Mouse (Mus musculus) intestine, embryonic 15.5 days (tissue): ENCODE measurements around the gene Ddx3y. TPM values are rescaled to one million over a fixed set of nuclear protein-coding genes. Genes with fewer than 3 reads are reported as not detected.

ENCODE experiments used
- ATAC-seq: fragments of 200-750 bp; cut with Nextera tagmentation; 2 replicates; pipeline ENCODE4 v1.8.0; 2017; ENCODE audit warnings: moderate TSS enrichment, moderate library complexity
- H3K27ac ChIP-seq: fragments of 300-500 bp; sonication (generic); 2 replicates; pipeline ENCODE4 v1.5.1; 2015; ENCODE audit warnings: mild to moderate bottlenecking, inconsistent platforms
- H3K27me3 ChIP-seq: fragments of 300-500 bp; sonication (generic); replicated peaks from 2 replicates; pipeline ENCODE4 v1.6.1; 2015; ENCODE audit warnings: inconsistent platforms
- H3K36me3 ChIP-seq: fragments of 300-500 bp; sonication (generic); 2 replicates; pipeline ENCODE4 v1.6.1; 2015; ENCODE audit warnings: inconsistent platforms
- H3K4me1 ChIP-seq: fragments of 300-500 bp; sonication (generic); replicated peaks from 2 replicates; pipeline ENCODE4 v1.6.1; 2015; ENCODE audit warnings: inconsistent platforms
- H3K4me2 ChIP-seq: fragments of 300-500 bp; sonication (generic); replicated peaks from 2 replicates; pipeline ENCODE4 v1.6.1; 2015; ENCODE audit warnings: mild to moderate bottlenecking, inconsistent platforms
- H3K4me3 ChIP-seq: fragments of 300-500 bp; sonication (generic); replicated peaks from 2 replicates; pipeline ENCODE4 v1.5.1; 2015; ENCODE audit warnings: inconsistent platforms
- H3K9ac ChIP-seq: fragments of 300-500 bp; sonication (generic); 2 replicates; pipeline ENCODE4 v1.6.1; 2015; ENCODE audit warnings: inconsistent platforms
- H3K9me3 ChIP-seq: fragments of 300-500 bp; sonication (generic); 2 replicates; pipeline ENCODE4 v1.6.1; 2016; ENCODE audit warnings: inconsistent platforms
- WGBS: fragments of 180-500 bp; shearing (Covaris S2); methylation state at CpG from one replicate; pipeline ENCODE4 v1.1.7; 2015; 5-methylcytosine and 5-hydroxymethylcytosine counted together
- polyA plus RNA-seq: library from polyadenylated mRNA; unstranded; fragments of >200 nt; fragmentation: Nextera tagmentation; extraction: Ambion mirVana; gene quantifications from 2 replicates; pipeline ENCODE4 v1.2.1, GENCODE M21; 2015

Gene Ddx3y
- polyA plus RNA-seq: 21.0 and 24.6 TPM in 2 replicates

- 2% methylated on average over 30 of the region's 31 CpGs for WGBS
- peak within 1 kb of the TSS; percentile 34 for H3K4me3 ChIP-seq
- no peaks in the 10 kb centered on the region for H3K4me1 ChIP-seq
- no peaks in the 10 kb centered on the region for H3K27me3 ChIP-seq
- H3K36me3 ChIP-seq: no peaks in the 10 kb centered on the region
- no peak within 1 kb of the TSS for H3K9ac ChIP-seq
- H3K4me2 ChIP-seq: no peak within 1 kb of the TSS
- no peaks in the 10 kb centered on the region for H3K9me3 ChIP-seq
- peak; percentile 95 for ATAC-seq
- H3K27ac ChIP-seq: 0 out of 2 replicates have a peak within 1 kb of the TSS, but pooled peaks have one; percentile 17
These were observed at the start of gene Ddx3y for GRCm38 (mm10) chrY:1286171-1286795. Ddx3y (minus strand) TSS chrY:1286629.

GRCm38 (mm10) chrY:1293708-1294107 is 7.3 kb upstream of the Ddx3y start:
- Histone ChIP-seq H3K9me3 (no peaks in the 10 kb centered on the region), H3K4me2 (no peak overlapping the region), H3K4me1 (no peaks in the 10 kb centered on the region), H3K36me3 (no peaks in the 10 kb centered on the region), H3K27ac (no peak overlapping the region), H3K9ac (no peak overlapping the region), H3K4me3 (no peak overlapping the region), H3K27me3 (no peaks in the 10 kb centered on the region)
- ATAC-seq: no peak

GRCm38 (mm10) chrY:1285735-1286134 is 694 bp downstream of the Ddx3y start:
- no peaks in the 10 kb centered on the region for H3K36me3 ChIP-seq
- 4% methylated on average over 12 of the region's 12 CpGs for WGBS
- H3K27me3 ChIP-seq: no peaks in the 10 kb centered on the region
- H3K4me2 ChIP-seq: no peak overlapping the region
- no peaks in the 10 kb centered on the region for H3K9me3 ChIP-seq
- H3K27ac ChIP-seq: 0 out of 2 replicates have a peak overlapping the region, but pooled peaks have one; percentile 17
- peak; percentile 55; the same call in 1 of the 2 replicates for ATAC-seq
- H3K4me3 ChIP-seq: peak overlapping the region; percentile 34
- H3K4me1 ChIP-seq: no peaks in the 10 kb centered on the region
- no peak overlapping the region for H3K9ac ChIP-seq

- Histone ChIP-seq H3K9ac (no peak overlapping the region), H3K4me2 (no peak overlapping the region), H3K27me3 (no peaks in the 10 kb centered on the region), H3K4me1 (no peaks in the 10 kb centered on the region), H3K27ac (no peak overlapping the region), H3K9me3 (no peaks in the 10 kb centered on the region), H3K4me3 (no peak overlapping the region), H3K36me3 (no peaks in the 10 kb centered on the region)
- 65% methylated on average over 6 of the region's 6 CpGs for WGBS
- no peak for ATAC-seq
These were observed 40.3 kb downstream of the Ddx3y start for GRCm38 (mm10) chrY:1246117-1246516.

- Histone ChIP-seq H3K36me3 (no peaks in the 10 kb centered on the region), H3K27me3 (no peaks in the 10 kb centered on the region), H3K27ac (0 out of 2 replicates have a peak within 1 kb of the TSS, but pooled peaks have one; percentile 22), H3K4me3 (peak within 1 kb of the TSS; percentile 35), H3K4me2 (no peak within 1 kb of the TSS), H3K9ac (peak within 1 kb of the TSS; percentile 30), H3K9me3 (no peaks in the 10 kb centered on the region), H3K4me1 (no peaks in the 10 kb centered on the region)
- 0% methylated on average over 18 of the region's 21 CpGs for WGBS
- ATAC-seq: peak; percentile 98
These were observed 41.0 kb downstream of the Ddx3y start, which contains the start of gene Uty for GRCm38 (mm10) chrY:1245426-1245863. Uty (minus strand) TSS chrY:1245759.

GRCm38 (mm10) chrY:1244940-1245339 is 41.5 kb downstream of the Ddx3y start:
- Histone ChIP-seq H3K27me3 (no peaks in the 10 kb centered on the region), H3K4me3 (peak overlapping the region; percentile 35), H3K9me3 (no peaks in the 10 kb centered on the region), H3K36me3 (no peaks in the 10 kb centered on the region), H3K4me2 (no peak overlapping the region), H3K9ac (peak overlapping the region; percentile 30), H3K27ac (0 out of 2 replicates have a peak overlapping the region, but pooled peaks have one; percentile 22), H3K4me1 (no peaks in the 10 kb centered on the region)
- 0% methylated on average over 5 of the region's 9 CpGs for WGBS
- ATAC-seq: peak; percentile 36

GRCm38 (mm10) chrY:1244421-1244820 is 42.0 kb downstream of the Ddx3y start:
- Histone ChIP-seq H3K9me3 (no peaks in the 10 kb centered on the region), H3K27ac (no peak overlapping the region), H3K36me3 (no peaks in the 10 kb centered on the region), H3K4me3 (peak overlapping the region; percentile 35; the same call in 1 of the 2 replicates), H3K9ac (no peak overlapping the region), H3K4me2 (no peak overlapping the region), H3K27me3 (no peaks in the 10 kb centered on the region), H3K4me1 (no peaks in the 10 kb centered on the region)
- 44% methylated on average over 5 of the region's 5 CpGs for WGBS
- ATAC-seq: no peak

- Histone ChIP-seq H3K4me3 (no peak overlapping the region), H3K4me2 (no peak overlapping the region), H3K4me1 (no peaks in the 10 kb centered on the region), H3K9ac (no peak overlapping the region), H3K27ac (no peak overlapping the region), H3K9me3 (no peaks in the 10 kb centered on the region), H3K36me3 (no peaks in the 10 kb centered on the region), H3K27me3 (no peaks in the 10 kb centered on the region)
- 82% methylated on average over 4 of the region's 7 CpGs for WGBS
- no peak for ATAC-seq
These were observed 66.4 kb downstream of the Ddx3y start for GRCm38 (mm10) chrY:1220001-1220400.

Other genes starting within 250 kb of the Ddx3y start
- gene Uty, start 40.9 kb downstream of the Ddx3y start, polyA plus RNA-seq: 10.7 and 10.9 TPM in 2 replicates
- not detected in 2 replicates for gene Usp9y, start 173.2 kb upstream of the Ddx3y start, polyA plus RNA-seq